Mouse (Mus musculus): ENCODE measurements at regions not wholly inside any gene's neighbourhood (a gene's known extent, or its start where the extent isn't known, plus 50 kb on each side); places are given as distances from the start of the nearest gene placed in this dataset.

GRCm38 (mm10) chr3:37872329-37872728 lies 148.0 kb upstream of the Gm5148 start:
- WGBS, result 95% methylated on average over 3 of the region's 3 CpGs
- Histone ChIP-seq H3K4me2 (replicated peaks; ENCODE audit: low read depth, low read length) (no peak overlapping the region), H3K9me3 (ENCODE audit: low read length) (no peaks in the 10 kb centered on the region), H3K4me1 (ENCODE audit: insufficient read depth, low read depth, low read length) (peaks cover 10% of the 10 kb centered on the region), H3K9ac (replicated peaks; ENCODE audit: low read depth) (no peak overlapping the region), H3K36me3 (ENCODE audit: insufficient read depth, low read length) (no peaks in the 10 kb centered on the region), H3K27me3 (replicated peaks; ENCODE audit: insufficient read depth, low read length) (no peaks in the 10 kb centered on the region), H3K27ac (ENCODE audit: low read length) (no peak overlapping the region), H3K4me3 (ENCODE audit: low read depth, low read length) (no peak overlapping the region)
- DNase-seq (ENCODE audit: low spot score) (no peak), ATAC-seq (no peak)
- TF ChIP-seq CTCF (IDR thresholded peaks at IDR 0.05) (no peak), EP300 (IDR thresholded peaks at IDR 0.05) (no peak)

GRCm38 (mm10) chr3:37871076-37871475 lies 146.8 kb upstream of the Gm5148 start:
- no peak for DNase-seq (ENCODE audit: low spot score)
- Histone ChIP-seq H3K36me3 (ENCODE audit: insufficient read depth, low read length) (no peaks in the 10 kb centered on the region), H3K4me3 (ENCODE audit: low read depth, low read length) (no peak overlapping the region), H3K4me2 (replicated peaks; ENCODE audit: low read depth, low read length) (no peak overlapping the region), H3K27me3 (replicated peaks; ENCODE audit: insufficient read depth, low read length) (no peaks in the 10 kb centered on the region), H3K27ac (ENCODE audit: low read length) (no peak overlapping the region), H3K9me3 (ENCODE audit: low read length) (no peaks in the 10 kb centered on the region), H3K9ac (replicated peaks; ENCODE audit: low read depth) (no peak overlapping the region), H3K4me1 (ENCODE audit: insufficient read depth, low read depth, low read length) (peaks cover 10% of the 10 kb centered on the region)
- 61% methylated on average over 4 of the region's 4 CpGs for WGBS
- ATAC-seq, result no peak
- TF ChIP-seq CTCF (IDR thresholded peaks at IDR 0.05), result no peak
- TF ChIP-seq EP300 (IDR thresholded peaks at IDR 0.05), result no peak

DNA sequence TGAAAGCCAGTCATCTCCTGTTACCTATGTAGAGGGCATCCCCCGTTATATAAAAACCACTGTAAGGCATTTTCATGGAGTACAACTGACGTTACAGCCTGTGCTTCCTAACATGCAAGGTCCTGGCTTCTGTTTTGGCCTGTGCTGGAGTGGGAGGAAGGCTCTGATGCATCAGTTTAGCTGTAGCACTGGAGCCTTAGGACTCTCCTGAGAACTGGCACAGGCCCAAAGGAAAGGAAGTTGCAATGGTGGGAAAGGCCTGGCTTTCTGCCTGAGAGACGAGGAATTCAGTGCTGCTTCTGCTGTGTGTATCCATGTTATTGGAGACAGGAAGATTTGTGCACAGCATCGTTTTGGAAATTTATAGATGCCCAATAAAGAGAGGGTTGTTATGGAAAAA lies 144.2 kb upstream of the Gm5148 start:
- TF ChIP-seq CTCF (IDR thresholded peaks at IDR 0.05) (no peak), EP300 (IDR thresholded peaks at IDR 0.05) (no peak)
- Histone ChIP-seq H3K36me3 (ENCODE audit: insufficient read depth, low read length) (no peaks in the 10 kb centered on the region), H3K27ac (ENCODE audit: low read length) (no peak overlapping the region), H3K27me3 (replicated peaks; ENCODE audit: insufficient read depth, low read length) (no peaks in the 10 kb centered on the region), H3K4me3 (ENCODE audit: low read depth, low read length) (no peak overlapping the region), H3K4me2 (replicated peaks; ENCODE audit: low read depth, low read length) (no peak overlapping the region), H3K9ac (replicated peaks; ENCODE audit: low read depth) (no peak overlapping the region), H3K4me1 (ENCODE audit: insufficient read depth, low read depth, low read length) (no peaks in the 10 kb centered on the region), H3K9me3 (ENCODE audit: low read length) (no peaks in the 10 kb centered on the region)
- WGBS, result 54% methylated on average over 4 of the region's 4 CpGs
- peak; percentile 28 for DNase-seq (ENCODE audit: low spot score)
- ATAC-seq, result no peak

DNA sequence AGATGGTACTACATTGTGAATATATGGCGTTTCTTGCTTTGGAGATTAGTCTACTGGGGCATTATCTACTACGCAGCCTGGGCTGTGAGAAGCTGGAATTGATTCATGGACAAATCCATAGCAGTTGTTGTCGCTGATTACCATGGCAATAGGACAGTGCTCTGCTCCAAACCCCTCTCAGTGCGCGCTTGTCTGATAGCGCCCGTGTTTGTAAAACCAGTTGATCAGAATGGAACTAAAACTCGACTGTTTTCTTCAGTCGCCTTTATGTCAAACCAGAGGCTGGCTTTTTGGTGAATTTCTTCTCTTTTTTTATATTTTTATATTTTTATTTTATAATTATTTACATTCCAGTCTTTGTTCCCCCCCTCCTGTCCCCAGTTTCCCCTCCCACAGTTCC lies 138.5 kb upstream of the Gm5148 start:
- TF ChIP-seq EP300 (IDR thresholded peaks at IDR 0.05) (no peak), CTCF (IDR thresholded peaks at IDR 0.05) (no peak)

DNA sequence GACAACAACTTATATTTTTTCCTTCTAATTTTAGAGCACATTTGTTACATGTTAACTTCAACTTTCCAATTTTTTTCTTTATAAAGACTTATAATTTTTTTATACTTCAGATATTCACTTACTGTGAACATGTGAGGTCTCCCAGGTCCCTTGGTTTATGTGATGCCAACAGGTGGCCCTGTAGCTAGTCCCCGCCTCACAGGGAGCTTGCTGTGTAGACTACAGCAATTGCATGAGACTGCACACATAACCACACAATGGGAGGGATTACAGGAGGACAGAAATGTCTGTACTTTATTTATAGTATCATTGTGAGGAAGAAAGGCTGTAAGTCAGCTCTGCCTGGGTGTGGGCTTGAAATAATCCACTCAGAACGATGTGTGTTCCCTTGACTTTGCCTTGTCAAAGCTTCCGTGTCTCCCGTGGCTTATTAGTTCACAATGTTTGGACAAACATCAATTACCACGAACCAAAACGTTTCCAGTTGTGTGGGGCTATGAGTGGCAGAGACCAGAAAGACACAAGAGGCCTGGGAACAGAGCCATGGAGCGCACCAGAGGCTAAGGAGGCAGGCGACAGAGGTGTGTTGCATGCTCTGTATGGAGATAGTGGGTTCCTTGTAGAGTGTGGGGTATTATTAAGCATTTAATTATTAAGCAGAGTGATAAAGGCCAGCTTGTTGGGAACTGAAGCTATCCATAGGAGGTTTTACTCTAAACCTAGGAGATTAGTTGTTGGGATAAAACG lies 136.6 kb upstream of the Gm5148 start:
- H3K9ac ChIP-seq (replicated peaks; ENCODE audit: low read depth), result no peak overlapping the region
- no peak overlapping the region for H3K4me2 ChIP-seq (replicated peaks; ENCODE audit: low read depth, low read length)
- DNase-seq (ENCODE audit: low spot score) (no peak), ATAC-seq (no peak)
- H3K4me3 ChIP-seq (ENCODE audit: low read depth, low read length), result no peak overlapping the region
- H3K27ac ChIP-seq (ENCODE audit: low read length), result no peak overlapping the region
- 43% methylated on average over 9 of the region's 9 CpGs for WGBS
- H3K36me3 ChIP-seq (ENCODE audit: insufficient read depth, low read length), result no peaks in the 10 kb centered on the region
- peaks cover 2% of the 10 kb centered on the region; the same call in 1 of the 2 replicates for H3K4me1 ChIP-seq (ENCODE audit: insufficient read depth, low read depth, low read length)
- no peaks in the 10 kb centered on the region for H3K9me3 ChIP-seq (ENCODE audit: low read length)
- TF ChIP-seq CTCF (IDR thresholded peaks at IDR 0.05), result no peak
- no peak for TF ChIP-seq EP300 (IDR thresholded peaks at IDR 0.05)
- no peaks in the 10 kb centered on the region for H3K27me3 ChIP-seq (replicated peaks; ENCODE audit: insufficient read depth, low read length)

More for the DNA sequence above, 138.5 kb upstream of the Gm5148 start:
- no peak for DNase-seq (ENCODE audit: low spot score)
- no peak overlapping the region for H3K9ac ChIP-seq (replicated peaks; ENCODE audit: low read depth)
- H3K9me3 ChIP-seq (ENCODE audit: low read length), result no peaks in the 10 kb centered on the region
- H3K36me3 ChIP-seq (ENCODE audit: insufficient read depth, low read length), result no peaks in the 10 kb centered on the region
- H3K27me3 ChIP-seq (replicated peaks; ENCODE audit: insufficient read depth, low read length), result no peaks in the 10 kb centered on the region
- H3K27ac ChIP-seq (ENCODE audit: low read length), result no peak overlapping the region
- H3K4me2 ChIP-seq (replicated peaks; ENCODE audit: low read depth, low read length), result no peak overlapping the region
- ATAC-seq, result no peak
- no peak overlapping the region for H3K4me3 ChIP-seq (ENCODE audit: low read depth, low read length)
- H3K4me1 ChIP-seq (ENCODE audit: insufficient read depth, low read depth, low read length), result peaks cover 2% of the 10 kb centered on the region; the same call in 1 of the 2 replicates
- 93% methylated on average over 9 of the region's 9 CpGs for WGBS

DNA sequence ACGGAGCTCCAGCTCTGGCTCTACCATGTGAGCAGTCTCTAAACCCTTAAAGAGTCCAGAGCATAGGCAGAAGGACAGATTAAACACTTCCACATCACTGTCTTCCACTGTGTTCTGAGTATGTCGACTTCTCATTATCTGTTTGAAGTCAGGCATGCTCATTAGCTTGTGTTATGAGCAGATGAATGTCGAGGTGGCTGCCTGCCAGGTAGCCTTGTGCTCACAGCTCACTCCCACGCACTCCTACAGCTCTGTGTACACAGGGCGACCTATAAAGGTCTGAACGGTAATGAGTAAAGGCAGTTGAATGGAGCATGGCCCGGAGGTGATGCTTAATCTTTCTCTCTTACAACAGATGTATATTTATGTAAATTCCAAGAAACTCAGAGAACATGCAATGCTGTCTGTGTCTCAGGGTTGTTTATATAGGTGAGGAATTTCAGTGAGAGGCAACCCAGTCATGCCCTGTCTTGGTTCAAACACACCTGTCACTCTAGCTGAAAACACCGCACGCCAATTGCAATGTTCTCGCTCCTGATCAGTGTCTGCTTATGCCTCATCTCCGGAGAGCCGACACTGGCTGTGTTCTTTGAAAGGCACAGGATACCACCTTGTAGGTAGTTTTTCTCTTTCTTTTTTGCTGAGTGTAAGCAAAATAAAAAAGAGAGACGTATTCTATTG lies 135.9 kb upstream of the Gm5148 start:
- no peak; the same call in 1 of the 2 replicates for TF ChIP-seq EP300 (IDR thresholded peaks at IDR 0.05)
- no peak for TF ChIP-seq CTCF (IDR thresholded peaks at IDR 0.05)
- Histone ChIP-seq H3K9ac (replicated peaks; ENCODE audit: low read depth) (no peak overlapping the region), H3K36me3 (ENCODE audit: insufficient read depth, low read length) (no peaks in the 10 kb centered on the region), H3K9me3 (ENCODE audit: low read length) (no peaks in the 10 kb centered on the region), H3K4me1 (ENCODE audit: insufficient read depth, low read depth, low read length) (peaks cover 2% of the 10 kb centered on the region; the same call in 1 of the 2 replicates), H3K27ac (ENCODE audit: low read length) (no peak overlapping the region), H3K27me3 (replicated peaks; ENCODE audit: insufficient read depth, low read length) (no peaks in the 10 kb centered on the region), H3K4me2 (replicated peaks; ENCODE audit: low read depth, low read length) (no peak overlapping the region), H3K4me3 (ENCODE audit: low read depth, low read length) (no peak overlapping the region)
- ATAC-seq, result peak; percentile 63
- 33% methylated on average over 13 of the region's 13 CpGs for WGBS
- DNase-seq (ENCODE audit: low spot score), result peak; percentile 76
